Mouse (Mus musculus): ENCODE data around the gene Col6a5. TPM values are rescaled to one million over a fixed set of nuclear protein-coding genes. Genes with fewer than 3 reads are reported as not detected.

Gene Col6a5
- total RNA-seq, 2 experiments from 2014 or later: 1.2 to 2.4 TPM

- no peak for DNase-seq (ENCODE audit: low spot score in 2 of 2)
Measured at GRCm38 (mm10) chr9:105827791-105828385, 132.6 kb downstream of the Col6a5 start, which contains the start of gene Col6a6. Gene Col6a6 (minus strand): TSS chr9:105828160.

GRCm38 (mm10) chr9:105827076-105827647 is 133.3 kb downstream of the Col6a5 start:
- DNase-seq (ENCODE audit: low spot score in 2 of 2): no peak

- no peak for DNase-seq (ENCODE audit: low spot score in 2 of 2)
Measured at GRCm38 (mm10) chr9:105820711-105821110, 139.7 kb downstream of the Col6a5 start.

- no peak for DNase-seq (ENCODE audit: low spot score in 2 of 2)
Measured at GRCm38 (mm10) chr9:105819155-105819709, 141.2 kb downstream of the Col6a5 start.

- no peak for DNase-seq (ENCODE audit: low spot score in 2 of 2)
Measured at GRCm38 (mm10) chr9:105814436-105814835, 146.0 kb downstream of the Col6a5 start.

GRCm38 (mm10) chr9:105811458-105811857 is 149.0 kb downstream of the Col6a5 start:
- no peak for DNase-seq (ENCODE audit: low spot score in 2 of 2)

GRCm38 (mm10) chr9:105808920-105809505 is 151.4 kb downstream of the Col6a5 start:
- DNase-seq (ENCODE audit: low spot score in 2 of 2): no peak

Other genes with a start within 250 kb of the Col6a5 start
- gene Col6a6, start 132.5 kb downstream of the Col6a5 start, total RNA-seq (2021): under 1 TPM; 0.60 to 0.71 TPM
- under 1 TPM; 0.69 to 0.98 TPM for gene Col6a4, start 136.1 kb upstream of the Col6a5 start, total RNA-seq (2021)
- 1 to 10 TPM; 3.2 to 6.0 TPM for gene Glyctk, start 197.5 kb upstream of the Col6a5 start, total RNA-seq (2021)
- gene Wdr82, start 210.3 kb upstream of the Col6a5 start, total RNA-seq (2021): 100 to 1,000 TPM; 138 to 146 TPM
- gene Ppm1m, start 239.1 kb upstream of the Col6a5 start, total RNA-seq (2021): 10 to 100 TPM; 15.4 to 15.8 TPM
- 10 to 100 TPM; 49.2 to 49.7 TPM for gene Twf2, start 242.5 kb upstream of the Col6a5 start, total RNA-seq (2021)